Mouse (Mus musculus) forebrain, embryonic 13.5 days (tissue): ENCODE measurements around the gene Gapt. TPM values are rescaled to one million over a fixed set of nuclear protein-coding genes. Genes with fewer than 3 reads are reported as not detected.
A peak's percentile ranks its signal among the peaks of the same experiment; 100 is the strongest.
"Not testable (repeated sequence)": the region's sequence is repeated elsewhere in the genome, so short reads cannot be mapped to it uniquely, and the experiment has no call there.

ENCODE experiments used
- ATAC-seq: fragments of 200-750 bp; cut with Nextera tagmentation; 2 replicates; pipeline ENCODE4 v1.8.0; 2017
- H3K27ac ChIP-seq: fragments of 300-500 bp; sonication (generic); 2 replicates; pipeline ENCODE4 v1.5.1; 2015; ENCODE audit warnings: inconsistent platforms, mild to moderate bottlenecking, moderate library complexity
- H3K27me3 ChIP-seq: fragments of 300-500 bp; sonication (generic); 2 replicates; pipeline ENCODE4 v1.6.1; 2015; ENCODE audit warnings: mild to moderate bottlenecking, inconsistent platforms
- H3K36me3 ChIP-seq: fragments of 300-500 bp; sonication (generic); 2 replicates; pipeline ENCODE4 v1.6.1; 2015; ENCODE audit warnings: mild to moderate bottlenecking, inconsistent platforms; ENCODE audit not compliant: poor library complexity, severe bottlenecking
- H3K4me1 ChIP-seq: fragments of 300-500 bp; sonication (generic); 2 replicates; pipeline ENCODE4 v1.6.1; 2015; ENCODE audit warnings: inconsistent platforms
- H3K4me2 ChIP-seq: fragments of 300-500 bp; sonication (generic); 2 replicates; pipeline ENCODE4 v1.6.1; 2015; ENCODE audit warnings: inconsistent platforms, mild to moderate bottlenecking, moderate library complexity
- H3K4me3 ChIP-seq: fragments of 300-500 bp; sonication (generic); 2 replicates; pipeline ENCODE4 v1.5.1; 2015; ENCODE audit warnings: mild to moderate bottlenecking, inconsistent platforms
- H3K9ac ChIP-seq: fragments of 300-500 bp; sonication (generic); 2 replicates; pipeline ENCODE4 v1.6.1; 2015; ENCODE audit warnings: mild to moderate bottlenecking, inconsistent platforms
- H3K9me3 ChIP-seq: fragments of 300-500 bp; sonication (generic); replicated peaks from 2 replicates; pipeline ENCODE4 v1.6.1; 2016; ENCODE audit warnings: inconsistent platforms
- WGBS: fragments of 180-500 bp; shearing (Covaris S2); methylation state at CpG from one replicate; pipeline ENCODE4 v1.1.7; 2015; 5-methylcytosine and 5-hydroxymethylcytosine counted together
- polyA plus RNA-seq: library from polyadenylated mRNA; unstranded; fragments of >200 nt; fragmentation: Nextera tagmentation; extraction: Ambion mirVana; gene quantifications from 2 replicates; pipeline ENCODE4 v1.2.1, GENCODE M21; 2015

Gene Gapt
- polyA plus RNA-seq, result 0.16 TPM in 1 of 2 replicates, not detected in the other

DNA sequence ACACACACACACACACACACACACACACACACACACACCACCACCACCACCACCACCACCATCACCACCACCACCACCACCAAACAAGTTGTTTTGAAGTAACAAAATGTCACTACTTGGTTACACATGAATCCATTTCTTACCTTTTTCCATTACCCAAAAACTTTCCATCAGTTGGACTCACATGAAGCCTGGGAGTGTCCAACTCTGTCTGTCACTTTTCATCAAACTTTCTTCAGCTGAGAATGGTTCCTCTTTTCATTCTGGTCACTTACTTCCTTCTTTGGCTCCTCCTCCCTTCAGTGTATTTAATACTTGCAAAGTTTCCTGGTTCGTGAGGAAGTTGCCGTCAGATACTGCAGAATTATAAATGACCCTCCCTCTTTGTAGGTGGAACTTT is at the start of gene Gapt:
Gene Gapt, minus strand, starts transcription at position 259 of the 400 bp plus-strand sequence.
- 94% methylated on average over 2 of the region's 2 CpGs for WGBS

DNA sequence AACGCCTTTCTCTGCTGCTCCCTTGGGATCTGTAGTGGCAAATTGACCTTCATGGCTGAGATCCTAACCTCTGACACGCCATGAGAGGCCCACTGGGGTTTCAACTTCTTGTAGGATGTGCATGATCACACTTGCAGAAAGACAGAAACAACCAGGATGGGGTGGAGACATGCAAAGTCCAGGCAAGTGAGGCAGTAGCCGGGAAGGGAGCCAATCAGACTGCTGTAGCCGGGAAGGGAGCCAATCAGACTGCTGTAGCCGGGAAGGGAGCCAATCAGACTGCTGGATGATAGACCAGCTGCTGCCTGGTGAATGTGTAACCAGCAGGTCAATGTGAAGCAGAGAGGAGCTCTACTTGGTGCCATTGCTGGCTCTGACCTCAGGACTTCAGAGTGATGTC is 49.2 kb upstream of the Gapt start:
- 86% methylated on average over 5 of the region's 5 CpGs for WGBS

More for the DNA sequence above, at the start of gene Gapt:
- ATAC-seq, result no peak
- Histone ChIP-seq H3K4me3 (no peak within 1 kb of the TSS), H3K27me3 (no peaks in the 10 kb centered on the region), H3K9ac (no peak within 1 kb of the TSS), H3K4me1 (no peaks in the 10 kb centered on the region), H3K4me2 (no peak within 1 kb of the TSS), H3K27ac (no peak within 1 kb of the TSS), H3K36me3 (no peaks in the 10 kb centered on the region), H3K9me3 (no peaks in the 10 kb centered on the region)

DNA sequence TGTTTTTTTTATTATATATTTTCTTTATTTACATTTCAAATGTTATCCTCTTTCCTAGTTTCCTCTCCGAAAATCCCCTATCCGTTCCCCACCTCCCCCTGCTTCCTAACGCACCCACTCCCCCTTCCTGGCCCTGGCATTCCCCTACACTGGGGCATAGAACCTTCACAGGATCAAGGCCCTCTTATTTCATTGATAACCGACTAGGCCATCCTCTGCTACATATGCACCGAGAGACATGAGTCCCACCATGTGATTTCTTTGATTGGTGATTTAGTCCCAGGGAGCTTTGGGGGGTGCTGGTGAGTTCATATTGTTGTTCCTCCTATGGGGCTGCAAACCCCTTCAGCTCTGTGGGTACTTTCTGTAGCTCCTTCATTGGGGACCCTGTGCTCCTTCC is 47.7 kb upstream of the Gapt start:
- not testable (repeated sequence) for H3K27ac ChIP-seq, H3K4me3 ChIP-seq, H3K4me1 ChIP-seq, ATAC-seq, H3K9me3 ChIP-seq, H3K4me2 ChIP-seq, H3K9ac ChIP-seq, H3K27me3 ChIP-seq
- 91% methylated on average over 5 of the region's 5 CpGs for WGBS
- peaks cover 14% of the 10 kb centered on the region for H3K36me3 ChIP-seq

More for the DNA sequence above, 49.2 kb upstream of the Gapt start:
- Histone ChIP-seq H3K36me3 (peaks cover under 1% of the 10 kb centered on the region), H3K9ac (no peak overlapping the region), H3K4me2 (no peak overlapping the region), H3K4me3 (no peak overlapping the region), H3K27ac (no peak overlapping the region), H3K4me1 (no peaks in the 10 kb centered on the region), H3K9me3 (no peaks in the 10 kb centered on the region), H3K27me3 (no peaks in the 10 kb centered on the region)
- ATAC-seq, result peak; percentile 41; the same call in 1 of the 2 replicates

DNA sequence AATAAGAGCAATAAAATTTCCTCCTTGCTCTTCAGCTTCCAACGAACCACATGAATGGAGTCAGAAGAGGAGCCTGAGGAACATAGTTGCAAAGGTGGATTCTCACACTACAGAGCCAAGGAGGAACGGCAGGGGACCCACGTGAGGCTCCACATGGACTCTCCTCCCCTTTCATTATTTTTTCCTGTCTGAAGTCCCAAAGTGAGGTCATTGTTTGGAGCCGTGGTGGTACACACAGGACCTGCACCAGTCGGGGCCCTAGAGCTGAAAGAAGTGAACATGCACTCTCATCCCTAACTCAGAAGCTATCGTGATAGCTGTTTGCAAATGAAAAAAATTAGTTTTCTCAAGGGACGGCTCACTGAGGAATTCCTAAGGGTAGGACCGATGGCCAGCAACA is 47.1 kb upstream of the Gapt start:
- WGBS, result 75% methylated on average over 8 of the region's 8 CpGs
- Histone ChIP-seq H3K9me3 (no peaks in the 10 kb centered on the region), H3K27ac (no peak overlapping the region), H3K4me3 (no peak overlapping the region), H3K36me3 (peaks cover 21% of the 10 kb centered on the region), H3K9ac (no peak overlapping the region), H3K27me3 (no peaks in the 10 kb centered on the region), H3K4me1 (no peaks in the 10 kb centered on the region), H3K4me2 (no peak overlapping the region)
- no peak for ATAC-seq

DNA sequence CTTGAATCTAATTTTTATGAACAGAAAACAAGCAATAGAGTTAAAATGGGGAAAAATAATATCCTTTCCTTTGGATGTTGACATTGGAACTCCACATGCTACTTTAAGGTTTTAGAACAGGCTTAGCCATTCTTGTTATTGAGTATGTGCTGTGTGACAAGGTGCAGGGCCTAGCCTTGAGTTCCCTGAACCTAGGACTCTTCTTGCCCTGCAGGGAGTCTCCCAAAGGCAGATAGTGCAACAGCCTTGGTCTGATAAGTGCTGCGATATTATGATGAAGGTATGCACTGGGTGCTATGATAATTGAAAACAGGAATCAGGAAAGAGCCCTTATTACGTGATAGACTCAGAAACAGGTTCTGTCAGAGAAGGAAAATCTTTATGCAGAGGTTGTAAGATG is 44.9 kb upstream of the Gapt start:
- WGBS, result 95% methylated on average over 2 of the region's 2 CpGs
- no peak overlapping the region for H3K27ac ChIP-seq
- no peak overlapping the region for H3K9ac ChIP-seq
- no peak overlapping the region for H3K4me3 ChIP-seq
- peaks cover 9% of the 10 kb centered on the region; the same call in 1 of the 2 replicates for H3K4me1 ChIP-seq
- ATAC-seq, result no peak
- no peak overlapping the region for H3K4me2 ChIP-seq
- H3K36me3 ChIP-seq, result peaks cover 36% of the 10 kb centered on the region
- H3K9me3 ChIP-seq, result no peaks in the 10 kb centered on the region; the same call in 1 of the 2 replicates
- H3K27me3 ChIP-seq, result no peaks in the 10 kb centered on the region

DNA sequence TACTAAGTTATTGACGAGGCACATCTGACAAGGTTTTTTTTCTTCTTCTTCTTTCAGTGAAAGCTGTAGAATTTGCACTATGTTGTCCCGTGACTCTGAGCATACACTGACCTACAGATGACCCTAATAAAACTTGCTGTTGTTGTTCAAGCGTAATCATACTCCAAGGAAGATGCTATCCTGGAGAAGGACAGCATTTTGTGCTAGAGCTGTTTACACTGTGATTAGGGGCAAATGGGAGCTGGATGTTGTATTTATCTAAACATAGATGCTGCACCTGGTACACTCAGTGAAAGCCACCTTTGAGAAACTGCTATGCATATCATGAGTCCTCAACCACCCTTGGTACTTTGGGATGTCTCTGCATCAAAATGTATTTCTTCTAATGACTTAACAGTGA is 44.4 kb upstream of the Gapt start:
- H3K36me3 ChIP-seq, result peaks cover 36% of the 10 kb centered on the region
- no peak for ATAC-seq
- H3K4me3 ChIP-seq, result no peak overlapping the region
- no peaks in the 10 kb centered on the region; the same call in 1 of the 2 replicates for H3K9me3 ChIP-seq
- H3K4me1 ChIP-seq, result peaks cover 9% of the 10 kb centered on the region; the same call in 1 of the 2 replicates
- 87% methylated on average over 3 of the region's 3 CpGs for WGBS
- no peaks in the 10 kb centered on the region for H3K27me3 ChIP-seq
- no peak overlapping the region for H3K4me2 ChIP-seq
- no peak overlapping the region for H3K9ac ChIP-seq
- no peak overlapping the region for H3K27ac ChIP-seq

DNA sequence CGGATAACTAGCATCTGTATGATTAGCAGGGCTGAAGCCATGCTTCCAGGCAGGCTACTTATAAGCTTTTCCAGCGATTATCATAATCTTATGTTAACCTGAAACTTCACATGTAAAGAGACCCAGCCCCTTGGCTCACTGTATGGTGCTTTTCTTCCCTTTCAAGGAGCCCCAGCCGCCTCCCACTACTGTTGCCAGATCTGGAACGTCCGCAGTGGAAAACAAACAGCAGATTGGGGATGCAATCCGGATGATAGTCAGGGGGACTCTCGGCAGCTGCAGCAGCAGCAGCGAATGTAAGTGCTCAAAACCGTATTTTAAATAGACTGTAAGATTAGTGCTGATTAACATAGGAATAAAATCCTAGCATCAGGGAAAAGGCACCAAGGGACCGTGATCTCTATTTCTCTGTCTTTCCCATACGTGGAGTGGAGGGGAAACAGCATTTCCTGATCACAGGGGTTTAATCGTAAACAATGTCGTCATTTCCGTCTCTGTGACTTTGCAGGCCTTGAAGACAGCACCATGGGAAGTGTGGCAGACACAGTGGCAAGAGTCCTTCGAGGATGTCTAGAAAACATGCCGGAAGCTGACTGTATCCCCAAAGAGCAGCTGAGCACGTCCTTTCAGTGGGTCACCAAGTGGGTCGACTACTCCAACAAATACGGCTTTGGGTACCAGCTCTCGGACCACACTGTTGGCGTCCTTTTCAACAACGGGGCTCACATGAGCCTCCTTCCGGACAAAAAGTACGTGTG is 41.7 kb upstream of the Gapt start:
- Histone ChIP-seq H3K4me3 (peak overlapping the region; percentile 14), H3K4me1 (peaks cover 13% of the 10 kb centered on the region; the same call in 1 of the 2 replicates), H3K9me3 (no peaks in the 10 kb centered on the region; the same call in 1 of the 2 replicates), H3K27ac (no peak overlapping the region), H3K4me2 (peak overlapping the region; percentile 25; the same call in 1 of the 2 replicates), H3K36me3 (peaks cover 36% of the 10 kb centered on the region), H3K27me3 (no peaks in the 10 kb centered on the region), H3K9ac (no peak overlapping the region)
- WGBS, result 78% methylated on average over 24 of the region's 24 CpGs
- ATAC-seq, result no peak

DNA sequence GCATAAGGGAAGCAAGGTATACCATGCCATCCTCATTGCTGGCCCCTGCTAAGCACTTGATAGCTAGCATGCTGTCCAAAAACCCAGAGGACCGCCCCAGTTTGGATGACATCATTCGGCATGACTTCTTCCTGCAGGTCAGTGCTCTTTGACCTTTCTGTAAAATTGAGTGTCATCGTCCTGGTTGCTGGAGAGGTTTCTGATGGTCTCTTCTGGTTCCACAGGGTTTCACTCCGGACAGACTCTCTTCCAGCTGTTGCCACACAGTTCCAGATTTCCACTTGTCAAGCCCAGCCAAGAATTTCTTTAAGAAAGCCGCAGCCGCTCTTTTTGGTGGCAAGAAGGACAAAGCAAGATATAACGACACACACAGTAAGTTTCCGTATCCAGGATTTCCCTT is 40.8 kb upstream of the Gapt start:
- Histone ChIP-seq H3K36me3 (peaks cover 36% of the 10 kb centered on the region), H3K9ac (no peak overlapping the region), H3K4me2 (peak overlapping the region; percentile 25), H3K9me3 (no peaks in the 10 kb centered on the region; the same call in 1 of the 2 replicates), H3K4me3 (no peak overlapping the region), H3K27ac (no peak overlapping the region), H3K27me3 (no peaks in the 10 kb centered on the region), H3K4me1 (peaks cover 13% of the 10 kb centered on the region; the same call in 1 of the 2 replicates)
- WGBS, result 89% methylated on average over 8 of the region's 8 CpGs
- ATAC-seq, result no peak

DNA sequence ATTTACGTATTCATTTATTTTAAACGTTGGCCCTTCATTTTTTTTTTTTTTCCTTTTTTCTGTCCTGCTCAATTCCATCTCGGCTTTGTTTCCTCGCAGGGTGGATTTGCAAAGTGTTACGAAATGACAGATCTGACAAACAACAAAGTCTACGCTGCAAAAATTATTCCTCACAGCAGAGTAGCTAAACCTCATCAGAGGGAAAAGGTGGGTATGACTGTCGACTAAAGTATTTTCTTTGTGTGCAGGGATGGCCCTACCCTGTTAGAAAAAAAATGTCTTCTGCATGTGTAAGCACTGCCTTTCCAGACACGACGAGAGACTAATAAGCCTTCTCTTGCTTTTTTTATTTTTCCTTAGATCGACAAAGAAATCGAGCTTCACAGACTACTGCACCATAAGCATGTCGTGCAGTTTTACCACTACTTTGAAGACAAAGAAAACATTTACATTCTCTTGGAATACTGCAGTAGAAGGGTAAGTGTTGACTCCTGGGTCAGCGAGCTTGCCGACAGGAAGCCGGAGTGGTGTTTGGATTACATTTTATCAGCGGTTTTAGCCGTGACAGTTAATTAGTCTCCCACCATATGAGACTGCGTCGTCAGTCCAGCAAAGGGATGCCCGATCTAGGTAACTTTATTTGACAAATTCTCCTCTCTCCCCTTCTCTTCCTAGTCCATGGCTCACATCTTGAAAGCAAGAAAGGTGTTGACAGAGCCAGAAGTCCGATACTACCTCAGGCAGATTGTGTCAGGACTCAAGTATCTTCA is 39.1 kb upstream of the Gapt start:
- WGBS, result 29% methylated on average over 21 of the region's 21 CpGs

DNA sequence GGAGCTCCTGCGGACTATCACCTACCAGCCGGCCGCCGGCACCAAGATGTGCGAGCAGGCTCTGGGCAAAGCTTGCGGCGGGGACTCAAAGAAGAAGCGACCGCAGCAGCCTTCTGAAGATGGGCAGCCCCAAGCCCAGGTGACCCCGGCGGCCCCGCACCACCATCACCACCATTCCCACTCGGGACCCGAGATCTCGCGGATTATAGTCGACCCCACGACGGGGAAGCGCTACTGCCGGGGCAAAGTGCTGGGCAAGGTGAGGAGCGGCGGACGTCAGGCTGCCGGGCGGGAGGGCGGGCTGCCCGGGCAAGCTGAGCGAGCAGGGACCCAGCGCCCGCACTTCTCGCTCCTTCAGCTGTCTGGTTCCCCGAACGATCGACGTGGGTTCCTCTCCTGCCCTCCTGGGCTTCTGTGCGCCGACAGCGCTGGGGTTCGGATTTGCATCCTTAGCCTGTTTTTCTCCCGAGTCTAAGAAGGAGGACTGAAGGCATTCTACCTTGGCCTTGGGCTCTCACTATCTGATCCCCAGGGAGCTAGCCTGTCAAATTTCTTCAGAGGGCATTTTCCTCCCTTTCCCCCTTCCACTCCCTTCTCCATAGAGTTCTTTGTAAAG is 38.3 kb upstream of the Gapt start:
- no peaks in the 10 kb centered on the region; the same call in 1 of the 2 replicates for H3K9me3 ChIP-seq
- no peaks in the 10 kb centered on the region for H3K27me3 ChIP-seq
- H3K36me3 ChIP-seq, result peaks cover 26% of the 10 kb centered on the region
- H3K4me3 ChIP-seq, result peak overlapping the region; percentile 65
- ATAC-seq, result peak; percentile 29; the same call in 1 of the 2 replicates
- H3K4me1 ChIP-seq, result peaks cover 13% of the 10 kb centered on the region; the same call in 1 of the 2 replicates
- peak overlapping the region; percentile 77 for H3K27ac ChIP-seq
- peak overlapping the region; percentile 99 for H3K4me2 ChIP-seq
- 1% methylated on average over 40 of the region's 41 CpGs for WGBS
- peak overlapping the region; percentile 86 for H3K9ac ChIP-seq

More for the DNA sequence above, 39.1 kb upstream of the Gapt start:
- no peaks in the 10 kb centered on the region; the same call in 1 of the 2 replicates for H3K9me3 ChIP-seq
- peak overlapping the region; percentile 65 for H3K4me3 ChIP-seq
- H3K27ac ChIP-seq, result peak overlapping the region; percentile 77
- H3K9ac ChIP-seq, result peak overlapping the region; percentile 86
- ATAC-seq, result no peak
- peaks cover 34% of the 10 kb centered on the region for H3K36me3 ChIP-seq
- H3K4me1 ChIP-seq, result peaks cover 13% of the 10 kb centered on the region; the same call in 1 of the 2 replicates
- no peaks in the 10 kb centered on the region for H3K27me3 ChIP-seq
- H3K4me2 ChIP-seq, result peak overlapping the region; percentile 99

DNA sequence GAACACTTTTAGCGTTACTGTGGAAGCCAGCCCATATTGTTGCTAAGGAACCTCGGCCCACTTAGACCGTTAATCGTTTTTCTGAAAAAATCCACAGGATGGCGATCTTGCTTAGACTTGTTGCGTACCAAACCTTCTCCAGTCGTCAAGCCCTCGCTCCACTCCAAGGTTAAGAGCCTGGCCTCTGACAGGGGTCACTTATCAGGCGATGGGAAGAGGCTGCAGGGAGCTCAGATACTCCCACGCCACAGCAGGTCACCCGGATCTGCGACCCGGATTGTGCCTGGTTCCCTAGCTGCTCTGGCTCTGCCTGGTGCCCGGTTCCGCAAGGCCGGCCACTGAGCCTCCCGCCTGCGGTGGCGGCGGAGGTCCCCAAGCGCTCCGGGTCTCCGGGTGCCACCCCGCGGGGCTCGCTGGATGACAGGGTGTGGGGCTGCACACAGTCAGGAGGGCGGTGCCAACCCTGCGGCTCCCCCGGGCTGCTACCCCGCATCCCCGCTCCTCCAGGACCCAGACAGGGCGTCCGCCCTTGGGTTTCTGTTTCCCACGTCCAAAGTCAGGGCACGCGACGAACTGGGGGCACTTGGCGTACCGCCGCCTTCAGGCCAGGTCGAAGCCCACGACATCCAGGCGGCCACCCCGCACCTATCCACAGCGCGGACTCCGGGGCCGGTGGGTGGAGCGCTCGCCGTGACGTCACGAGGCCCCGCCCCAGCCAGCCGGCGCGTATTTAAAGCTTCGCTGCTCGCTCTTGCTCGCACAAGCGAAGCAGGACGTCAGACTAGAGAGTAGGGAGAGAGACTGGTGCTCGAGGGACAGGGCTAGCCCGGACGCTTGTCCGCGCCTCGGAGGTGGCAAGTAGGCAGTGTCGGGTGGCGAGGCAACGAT is 37.5 kb upstream of the Gapt start, which contains the start of gene Plk2:
Gene Plk2, plus strand, starts transcription at position 756 of the 888 bp plus-strand sequence.
- WGBS, result under 1% methylated on average over 69 of the region's 71 CpGs
- Histone ChIP-seq H3K4me3 (peak within 1 kb of the TSS; percentile 65), H3K27me3 (no peaks in the 10 kb centered on the region), H3K9ac (peak within 1 kb of the TSS; percentile 86), H3K4me1 (peaks cover 13% of the 10 kb centered on the region; the same call in 1 of the 2 replicates), H3K36me3 (peaks cover 20% of the 10 kb centered on the region), H3K4me2 (peak within 1 kb of the TSS; percentile 99), H3K27ac (peak within 1 kb of the TSS; percentile 77), H3K9me3 (peaks cover 4% of the 10 kb centered on the region; the same call in 1 of the 2 replicates)
- peak; percentile 97 for ATAC-seq
